Mouse (Mus musculus): ENCODE data around the gene Rbl1. TPM values are rescaled to one million over a fixed set of nuclear protein-coding genes. Genes with fewer than 3 reads are reported as not detected.
A peak's percentile ranks its signal among the peaks of the same experiment; 100 is the strongest.
"Not testable (repeated sequence)": the region's sequence is repeated elsewhere in the genome, so short reads cannot be mapped to it uniquely, and the experiment has no call there.

Gene Rbl1
- polyA plus RNA-seq, 1 experiment from 2014 or later, result 17.3 TPM

DNA sequence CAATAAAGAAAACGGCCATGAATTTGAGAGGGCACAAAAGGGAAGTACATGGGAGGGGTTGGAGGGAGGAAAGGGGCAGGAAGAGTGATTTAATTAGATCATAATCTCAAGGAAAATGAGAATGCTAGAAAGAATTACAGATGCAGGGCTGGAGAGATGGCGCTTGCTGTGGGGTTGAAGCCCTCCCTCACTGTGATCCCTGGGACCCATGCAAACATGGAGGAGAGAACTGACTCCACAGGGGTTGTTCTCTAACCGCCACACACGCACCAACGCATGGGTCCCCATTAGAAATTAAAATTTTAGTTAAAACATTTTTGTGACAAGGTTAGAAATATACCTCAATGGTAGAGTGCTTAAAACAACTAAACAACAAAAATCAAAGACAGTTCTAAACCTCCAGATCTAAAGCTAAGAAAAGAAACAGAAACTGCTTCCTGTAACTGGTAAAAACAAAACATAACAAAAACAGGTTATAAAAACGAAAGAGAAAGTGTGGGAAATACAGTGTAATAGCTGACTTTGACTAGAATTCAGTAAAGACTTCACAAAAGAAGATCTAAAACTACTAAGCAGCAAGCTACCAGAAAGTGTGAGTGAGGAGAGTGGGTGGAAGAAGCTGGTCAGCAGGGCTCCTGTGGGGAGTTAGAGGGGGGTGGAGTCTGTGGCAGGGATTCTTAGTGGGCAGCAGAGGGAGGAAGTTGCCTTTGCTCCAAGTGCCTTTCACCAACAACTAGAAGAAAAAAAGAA, 3.1 kb downstream of the Rbl1 start:
- no peaks in the 10 kb centered on the region for H3K9me3 ChIP-seq
- H3K27me3 ChIP-seq (replicated peaks), result no peaks in the 10 kb centered on the region
- H3K4me2 ChIP-seq (replicated peaks), result no peak overlapping the region
- no peak for ATAC-seq (ENCODE audit: low FRiP score, low read depth)
- H3K9ac ChIP-seq, result no peak overlapping the region
- no peak overlapping the region for H3K27ac ChIP-seq
- 88% methylated on average over 6 of the region's 6 CpGs for WGBS
- H3K4me1 ChIP-seq, result peaks cover 3% of the 10 kb centered on the region; the same call in 1 of the 2 replicates
- H3K4me3 ChIP-seq, result no peak overlapping the region
- peaks cover 20% of the 10 kb centered on the region for H3K36me3 ChIP-seq

DNA sequence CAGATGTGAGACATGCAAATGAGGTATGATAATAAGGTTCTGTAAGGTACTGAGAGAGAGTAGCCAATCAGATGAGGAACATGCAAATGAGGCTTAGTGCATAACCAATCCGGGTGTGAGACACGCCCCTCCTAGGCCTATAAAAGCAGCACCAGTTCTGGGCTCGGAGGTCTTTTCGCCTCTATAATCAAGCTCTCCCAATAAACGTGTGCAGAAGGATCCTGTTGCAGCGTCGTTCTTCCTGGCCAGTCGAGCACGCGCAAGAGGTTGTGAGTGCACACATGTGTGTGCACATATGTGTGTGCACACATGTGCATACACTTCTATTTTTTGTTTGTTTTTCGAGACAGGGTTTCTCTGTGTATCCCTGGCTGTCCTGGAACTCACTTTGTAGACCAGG, 5.9 kb downstream of the Rbl1 start:
- 95% methylated on average over 11 of the region's 11 CpGs for WGBS
- H3K36me3 ChIP-seq, result peaks cover 47% of the 10 kb centered on the region
- not testable (repeated sequence) for H3K4me3 ChIP-seq

DNA sequence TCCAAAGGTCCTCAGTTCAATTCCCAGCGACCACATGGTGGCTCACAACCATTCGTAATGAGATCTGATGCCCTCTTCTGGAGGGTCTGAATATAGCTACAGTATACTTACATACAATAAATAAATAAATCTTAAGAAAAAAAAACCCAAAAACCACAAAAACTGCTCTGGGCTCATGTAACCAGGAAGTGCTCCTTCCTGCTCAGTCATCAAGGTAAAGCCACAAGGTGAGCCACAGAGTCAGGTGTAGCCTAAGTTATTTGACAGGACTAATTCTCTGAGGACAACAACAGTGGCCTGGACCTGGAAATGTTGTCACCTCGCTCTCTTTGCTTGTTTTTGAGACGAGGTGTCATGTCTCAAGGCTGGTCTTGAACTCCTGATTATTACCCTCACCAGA, 13.7 kb downstream of the Rbl1 start:
- H3K9ac ChIP-seq, result no peak overlapping the region
- H3K27me3 ChIP-seq (replicated peaks), result no peaks in the 10 kb centered on the region
- no peak overlapping the region for H3K4me3 ChIP-seq
- peaks cover 83% of the 10 kb centered on the region for H3K36me3 ChIP-seq
- ATAC-seq (ENCODE audit: low FRiP score, low read depth), result no peak
- H3K4me2 ChIP-seq (replicated peaks), result no peak overlapping the region
- no peaks in the 10 kb centered on the region for H3K9me3 ChIP-seq
- H3K27ac ChIP-seq, result no peak overlapping the region
- H3K4me1 ChIP-seq, result peaks cover 3% of the 10 kb centered on the region; the same call in 1 of the 2 replicates
- WGBS, result 96% methylated on average over 4 of the region's 4 CpGs

More for the DNA sequence above, 5.9 kb downstream of the Rbl1 start:
- not testable (repeated sequence) for H3K4me1 ChIP-seq; H3K27me3 ChIP-seq (replicated peaks); ATAC-seq (ENCODE audit: low FRiP score, low read depth); H3K9ac ChIP-seq; H3K9me3 ChIP-seq; H3K4me2 ChIP-seq (replicated peaks); H3K27ac ChIP-seq

DNA sequence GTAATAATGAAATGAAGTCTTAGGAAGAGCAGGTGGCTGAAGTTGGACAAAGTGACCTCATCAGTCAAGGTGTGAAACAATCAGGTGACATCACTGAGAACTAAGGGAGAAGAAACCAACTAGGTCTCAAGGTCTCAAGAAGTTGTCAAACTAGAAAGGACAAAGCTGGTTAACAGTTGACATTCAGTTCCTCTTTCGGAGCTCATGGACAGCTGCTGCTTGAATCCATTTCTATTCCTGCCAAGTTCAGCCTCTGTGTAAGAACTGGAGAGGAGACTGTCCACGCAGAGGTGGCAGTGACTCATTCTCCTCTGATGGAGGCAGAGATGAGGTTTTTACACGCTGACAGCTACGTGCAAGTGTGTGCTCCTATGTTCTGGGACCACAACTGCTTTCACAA, 17.1 kb downstream of the Rbl1 start:
- Histone ChIP-seq H3K4me3 (no peak overlapping the region), H3K36me3 (peaks cover 58% of the 10 kb centered on the region), H3K27ac (no peak overlapping the region), H3K9me3 (no peaks in the 10 kb centered on the region), H3K9ac (no peak overlapping the region), H3K27me3 (replicated peaks) (no peaks in the 10 kb centered on the region), H3K4me2 (replicated peaks) (no peak overlapping the region), H3K4me1 (peaks cover 3% of the 10 kb centered on the region; the same call in 1 of the 2 replicates)
- no peak for ATAC-seq (ENCODE audit: low FRiP score, low read depth)
- 93% methylated on average over 4 of the region's 4 CpGs for WGBS

DNA sequence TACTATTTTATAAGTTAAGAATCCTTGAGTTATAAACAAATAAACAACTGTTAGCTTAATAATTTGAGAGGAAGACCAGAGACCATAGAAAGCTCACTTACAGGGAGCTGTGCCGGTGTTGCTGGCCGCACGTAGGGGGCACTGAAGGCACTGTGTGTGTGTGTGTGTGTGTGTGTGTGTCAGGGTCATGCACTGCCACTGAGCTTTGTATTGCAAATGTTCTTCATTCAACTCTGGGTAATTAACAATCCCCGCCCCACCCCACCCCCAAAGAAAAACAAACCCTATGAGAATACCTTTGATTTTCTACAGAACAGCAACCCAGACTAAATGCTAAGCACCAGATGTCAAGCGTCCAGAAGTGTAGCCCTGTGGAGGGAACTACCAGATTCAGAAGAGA, 17.8 kb downstream of the Rbl1 start:
- ATAC-seq (ENCODE audit: low FRiP score, low read depth), result no peak
- WGBS, result 18% methylated on average over 5 of the region's 5 CpGs
- Histone ChIP-seq H3K27me3 (replicated peaks) (no peaks in the 10 kb centered on the region), H3K36me3 (peaks cover 51% of the 10 kb centered on the region), H3K27ac (no peak overlapping the region), H3K4me2 (replicated peaks) (no peak overlapping the region), H3K9me3 (no peaks in the 10 kb centered on the region), H3K9ac (no peak overlapping the region), H3K4me3 (no peak overlapping the region), H3K4me1 (peaks cover 3% of the 10 kb centered on the region; the same call in 1 of the 2 replicates)

DNA sequence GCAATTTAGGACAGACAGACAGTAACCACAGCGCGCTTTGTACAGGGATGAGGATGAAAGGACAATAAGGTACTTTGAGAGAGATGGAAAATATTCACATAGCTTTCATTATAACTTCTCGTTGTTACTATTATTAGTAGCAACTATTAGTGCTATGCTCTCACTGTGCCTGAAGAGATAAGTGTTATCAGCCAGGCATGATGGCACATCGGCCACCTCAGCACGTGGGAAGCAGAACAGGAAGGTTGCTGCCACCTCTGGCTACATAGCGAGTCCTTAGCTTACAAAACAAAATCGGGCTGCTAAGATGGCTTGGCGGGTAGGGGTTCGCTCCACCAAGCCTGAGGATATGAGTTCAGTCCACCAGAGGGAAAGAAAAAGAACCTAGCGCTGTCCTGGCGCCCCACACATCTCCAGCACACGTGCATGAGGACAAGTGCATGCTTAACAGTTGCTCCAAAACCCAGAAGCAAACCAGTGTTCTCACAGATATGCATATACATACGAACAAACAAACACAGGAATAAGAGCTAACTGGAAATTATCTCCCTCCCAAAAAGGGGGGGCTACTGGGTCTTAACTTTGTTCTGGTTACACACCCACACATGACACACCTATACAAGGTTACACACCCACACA, 19.2 kb downstream of the Rbl1 start:
- H3K36me3 ChIP-seq, result peaks cover 43% of the 10 kb centered on the region
- no peak overlapping the region for H3K4me2 ChIP-seq (replicated peaks)
- H3K4me3 ChIP-seq, result no peak overlapping the region
- H3K4me1 ChIP-seq, result peaks cover 3% of the 10 kb centered on the region; the same call in 1 of the 2 replicates
- ATAC-seq (ENCODE audit: low FRiP score, low read depth), result no peak
- H3K9ac ChIP-seq, result no peak overlapping the region
- H3K27me3 ChIP-seq (replicated peaks), result no peaks in the 10 kb centered on the region
- no peaks in the 10 kb centered on the region for H3K9me3 ChIP-seq
- H3K27ac ChIP-seq, result no peak overlapping the region
- WGBS, result 97% methylated on average over 13 of the region's 13 CpGs

DNA sequence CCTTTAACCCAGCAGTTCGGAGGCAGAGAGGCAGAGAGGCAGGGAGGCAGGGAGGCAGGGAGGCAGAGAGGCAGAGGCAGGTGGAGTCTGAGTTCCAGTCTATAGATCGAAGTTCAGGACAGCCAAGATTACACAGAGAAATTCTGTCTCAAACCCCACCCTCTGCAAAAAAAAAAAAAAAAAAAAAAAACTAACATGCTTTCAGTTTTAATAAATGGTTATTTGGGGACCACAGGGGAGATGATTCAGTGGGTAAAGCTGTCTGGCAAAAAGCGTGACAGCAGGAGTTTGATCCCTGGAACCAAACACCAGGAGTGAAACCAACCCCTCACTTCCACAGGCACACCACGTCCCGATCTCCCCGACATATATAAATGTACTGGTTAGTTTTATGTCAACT, 26.2 kb downstream of the Rbl1 start:
- Histone ChIP-seq H3K27ac (no peak overlapping the region), H3K4me3 (no peak overlapping the region), H3K27me3 (replicated peaks) (no peaks in the 10 kb centered on the region), H3K4me1 (no peaks in the 10 kb centered on the region), H3K36me3 (peaks cover 41% of the 10 kb centered on the region), H3K9me3 (no peaks in the 10 kb centered on the region), H3K9ac (no peak overlapping the region), H3K4me2 (replicated peaks) (no peak overlapping the region)
- 84% methylated on average over 6 of the region's 6 CpGs for WGBS
- no peak for ATAC-seq (ENCODE audit: low FRiP score, low read depth)

DNA sequence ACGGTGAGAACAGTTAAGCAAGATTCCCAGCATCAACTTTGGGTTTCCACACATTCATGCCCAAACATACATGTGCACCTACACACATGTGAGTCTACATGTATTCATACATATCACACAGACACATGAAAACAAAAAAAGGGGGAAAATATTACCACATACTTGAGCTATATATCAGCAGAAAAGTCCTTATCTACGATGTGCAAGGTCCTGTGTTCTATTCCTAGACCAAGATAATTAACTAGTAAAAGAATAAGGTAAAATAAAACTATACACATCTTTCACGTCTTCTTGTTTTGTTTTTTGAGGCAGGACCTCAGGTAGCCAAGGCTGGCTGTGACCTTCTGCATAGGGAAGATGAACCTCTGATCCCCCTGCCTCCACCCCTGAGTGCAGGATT, 28.1 kb downstream of the Rbl1 start:
- ATAC-seq (ENCODE audit: low FRiP score, low read depth), result no peak
- Histone ChIP-seq H3K27me3 (replicated peaks) (no peaks in the 10 kb centered on the region), H3K4me3 (no peak overlapping the region), H3K9me3 (no peaks in the 10 kb centered on the region), H3K36me3 (peaks cover 49% of the 10 kb centered on the region), H3K9ac (no peak overlapping the region), H3K27ac (no peak overlapping the region), H3K4me1 (no peaks in the 10 kb centered on the region), H3K4me2 (replicated peaks) (no peak overlapping the region)
- whole genome bisulfite sequencing, result 95% methylated on average over 3 of the region's 3 CpGs

DNA sequence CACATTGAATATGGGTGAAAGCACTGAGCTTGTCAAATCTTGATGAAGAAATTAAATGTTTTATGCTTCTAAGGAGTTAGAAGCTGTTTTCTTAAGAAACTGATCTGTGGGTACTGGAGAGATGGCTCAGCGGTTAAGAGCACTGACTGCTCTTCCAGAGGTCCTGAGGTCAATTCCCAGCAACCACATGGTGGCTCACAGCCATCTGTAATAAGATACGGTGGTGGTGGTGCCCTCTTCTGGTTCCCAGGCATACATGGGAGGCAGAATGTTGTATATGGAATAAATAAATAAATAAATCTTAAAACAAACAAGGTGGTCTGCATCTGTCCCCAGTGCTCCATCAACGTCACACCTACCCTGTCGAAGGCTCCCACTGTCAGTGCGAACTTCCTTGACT, 29.9 kb downstream of the Rbl1 start:
- Histone ChIP-seq H3K4me2 (replicated peaks) (no peak overlapping the region), H3K4me1 (no peaks in the 10 kb centered on the region), H3K4me3 (no peak overlapping the region), H3K27ac (no peak overlapping the region), H3K36me3 (peaks cover 45% of the 10 kb centered on the region), H3K27me3 (replicated peaks) (no peaks in the 10 kb centered on the region), H3K9ac (no peak overlapping the region), H3K9me3 (no peaks in the 10 kb centered on the region)
- no peak for ATAC-seq (ENCODE audit: low FRiP score, low read depth)
- WGBS, result 78% methylated on average over 5 of the region's 5 CpGs

DNA sequence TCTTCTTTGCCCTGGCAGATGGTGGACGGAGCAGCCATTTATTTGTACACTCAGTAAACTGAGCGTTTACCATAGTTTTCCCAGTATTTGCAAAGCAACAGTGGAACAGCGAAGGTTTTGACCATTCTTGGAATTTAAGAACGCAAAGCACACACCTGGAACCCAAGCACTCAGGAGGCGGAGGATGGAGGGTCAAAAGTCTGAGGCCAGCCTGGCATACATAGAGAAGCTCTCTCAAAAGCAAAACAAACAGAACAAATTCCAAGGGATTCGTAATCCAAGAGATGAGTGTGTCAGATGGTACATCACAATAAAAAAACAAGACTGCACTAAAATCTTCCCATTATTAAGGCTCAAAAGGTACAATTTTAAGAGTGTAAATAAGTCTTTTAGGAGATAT, 30.8 kb downstream of the Rbl1 start:
- WGBS, result 96% methylated on average over 6 of the region's 6 CpGs
- H3K4me3 ChIP-seq, result no peak overlapping the region
- H3K4me1 ChIP-seq, result no peaks in the 10 kb centered on the region
- no peaks in the 10 kb centered on the region for H3K27me3 ChIP-seq (replicated peaks)
- ATAC-seq (ENCODE audit: low FRiP score, low read depth), result no peak
- H3K27ac ChIP-seq, result no peak overlapping the region
- H3K9me3 ChIP-seq, result no peaks in the 10 kb centered on the region
- peaks cover 50% of the 10 kb centered on the region for H3K36me3 ChIP-seq
- H3K9ac ChIP-seq, result no peak overlapping the region
- no peak overlapping the region for H3K4me2 ChIP-seq (replicated peaks)

DNA sequence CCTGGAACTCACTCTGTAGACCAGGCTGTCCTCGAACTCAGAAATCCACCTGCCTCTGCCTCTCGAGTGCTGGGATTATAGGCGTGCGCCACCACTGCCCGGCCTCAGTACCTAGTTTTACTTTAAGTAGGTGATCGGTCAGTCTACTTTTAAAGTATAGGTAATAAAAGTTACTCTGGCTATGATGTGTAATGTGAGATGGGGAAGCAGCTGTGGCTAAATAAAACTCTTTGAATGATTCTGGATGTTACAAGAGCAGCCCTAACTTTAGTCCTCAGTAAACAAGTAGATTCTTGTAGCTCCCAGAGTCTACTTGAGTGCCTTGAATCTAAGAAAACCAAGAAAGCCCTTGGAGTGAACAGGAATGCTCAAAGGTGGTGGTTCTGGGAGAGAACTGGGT, 31.4 kb downstream of the Rbl1 start:
- no peak overlapping the region for H3K4me3 ChIP-seq
- no peak overlapping the region for H3K4me2 ChIP-seq (replicated peaks)
- no peak overlapping the region for H3K9ac ChIP-seq
- ATAC-seq (ENCODE audit: low FRiP score, low read depth), result no peak
- no peaks in the 10 kb centered on the region for H3K4me1 ChIP-seq
- H3K9me3 ChIP-seq, result no peaks in the 10 kb centered on the region
- no peaks in the 10 kb centered on the region for H3K27me3 ChIP-seq (replicated peaks)
- H3K36me3 ChIP-seq, result peaks cover 53% of the 10 kb centered on the region
- 96% methylated on average over 6 of the region's 6 CpGs for WGBS
- no peak overlapping the region for H3K27ac ChIP-seq

DNA sequence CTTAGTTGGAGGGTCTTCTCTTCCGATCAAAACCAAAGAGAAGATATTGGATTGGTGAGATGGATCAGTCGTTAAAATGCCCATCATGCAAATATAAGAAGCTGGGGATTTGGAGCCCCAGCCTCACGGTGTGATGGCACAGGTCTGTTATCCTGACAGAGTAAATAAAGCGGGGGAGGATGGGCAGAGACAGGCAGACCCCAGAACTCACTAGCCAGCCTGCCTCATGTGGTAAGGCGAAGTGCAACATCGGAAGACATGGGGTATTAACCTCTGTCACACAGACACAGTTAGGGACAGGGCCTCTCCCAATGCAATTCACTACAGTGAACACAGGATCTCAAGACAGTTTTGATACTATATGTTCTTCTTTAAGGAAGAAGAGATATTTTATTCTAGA, 33.7 kb downstream of the Rbl1 start:
- H3K4me2 ChIP-seq (replicated peaks), result no peak overlapping the region
- H3K27me3 ChIP-seq (replicated peaks), result no peaks in the 10 kb centered on the region
- H3K27ac ChIP-seq, result no peak overlapping the region
- 53% methylated on average over 6 of the region's 6 CpGs for WGBS
- H3K9ac ChIP-seq, result no peak overlapping the region
- H3K9me3 ChIP-seq, result no peaks in the 10 kb centered on the region
- 0 out of 2 replicates have a peak, but pooled peaks have one; percentile 44 for ATAC-seq (ENCODE audit: low FRiP score, low read depth)
- peaks cover 55% of the 10 kb centered on the region for H3K36me3 ChIP-seq
- no peak overlapping the region for H3K4me3 ChIP-seq
- H3K4me1 ChIP-seq, result no peaks in the 10 kb centered on the region

DNA sequence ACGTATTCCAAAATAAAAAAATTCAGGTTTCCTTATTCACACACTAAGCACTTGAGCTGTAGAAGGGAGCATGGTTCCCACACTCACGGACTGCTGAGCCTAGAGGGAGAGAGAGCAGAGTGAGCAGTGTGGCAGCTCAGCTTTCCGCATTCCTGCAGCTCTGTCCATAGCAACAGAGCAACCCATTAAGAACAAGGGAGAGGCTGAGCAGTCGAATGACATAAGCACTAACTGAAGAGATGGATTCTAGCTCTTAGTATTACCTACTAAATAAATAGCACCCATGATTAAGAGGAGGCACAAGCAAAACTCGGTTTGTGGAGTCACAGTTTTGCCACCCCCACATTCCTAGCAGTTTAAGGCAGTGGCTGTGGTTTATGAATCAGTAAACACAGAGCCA, 34.2 kb downstream of the Rbl1 start:
- no peaks in the 10 kb centered on the region for H3K4me1 ChIP-seq
- no peak overlapping the region for H3K4me2 ChIP-seq (replicated peaks)
- 32% methylated on average over 5 of the region's 5 CpGs for WGBS
- H3K4me3 ChIP-seq, result no peak overlapping the region
- ATAC-seq (ENCODE audit: low FRiP score, low read depth), result peak; percentile 76
- no peak overlapping the region for H3K27ac ChIP-seq
- H3K9me3 ChIP-seq, result no peaks in the 10 kb centered on the region
- no peak overlapping the region for H3K9ac ChIP-seq
- H3K27me3 ChIP-seq (replicated peaks), result no peaks in the 10 kb centered on the region
- peaks cover 51% of the 10 kb centered on the region for H3K36me3 ChIP-seq

Data from neural tube, embryonic 12.5 days (tissue).